Mouse (Mus musculus) limb, embryonic 10.5 days (tissue): Measurements from ENCODE around the gene Gm21976. TPM values are rescaled to one million over a fixed set of nuclear protein-coding genes. Genes with fewer than 3 reads are reported as not detected.

Experiments used
- DNase-seq: peaks from one replicate; pipeline ENCODE4 v3.0.0-alpha.2; 2017; ENCODE audit warnings: low spot score
- H3K27ac ChIP-seq: fragments of 300-500 bp; sonication (generic); 2 replicates; pipeline ENCODE4 v1.5.1; 2016; ENCODE audit warnings: mild to moderate bottlenecking
- H3K27me3 ChIP-seq: fragments of 300-500 bp; sonication (generic); 2 replicates; pipeline ENCODE4 v1.6.1; 2016; ENCODE audit warnings: low read depth, mild to moderate bottlenecking; ENCODE audit not compliant: poor library complexity, severe bottlenecking
- H3K36me3 ChIP-seq: fragments of 300-500 bp; sonication (generic); 2 replicates; pipeline ENCODE4 v1.6.1; 2016; ENCODE audit warnings: mild to moderate bottlenecking, moderate library complexity
- H3K4me1 ChIP-seq: fragments of 300-500 bp; sonication (generic); 2 replicates; pipeline ENCODE4 v1.6.1; 2016
- H3K4me3 ChIP-seq: fragments of 300-500 bp; sonication (generic); 2 replicates; pipeline ENCODE4 v1.5.1; 2016; ENCODE audit warnings: mild to moderate bottlenecking, moderate library complexity
- H3K9me3 ChIP-seq: fragments of 300-500 bp; sonication (generic); replicated peaks from 2 replicates; pipeline ENCODE4 v1.6.1; 2016; ENCODE audit warnings: mild to moderate bottlenecking
- WGBS: fragments of 180-500 bp; shearing (Covaris S2); methylation state at CpG from one replicate; pipeline ENCODE4 v1.1.7; 2016; 5-methylcytosine and 5-hydroxymethylcytosine counted together
- polyA plus RNA-seq: library from polyadenylated mRNA; unstranded; fragments of >200 nt; fragmentation: Nextera tagmentation; extraction: Ambion mirVana; gene quantifications from 2 replicates; pipeline ENCODE4 v1.2.1, GENCODE M21; 2016

The Gm21976 gene
- polyA plus RNA-seq, 1 experiment from 2014 or later, result not detected

GRCm38 (mm10) chr13:98274023-98274422 is 5.7 kb upstream of the Gm21976 start:
- Histone ChIP-seq H3K27ac (no peak overlapping the region), H3K9me3 (no peaks in the 10 kb centered on the region), H3K36me3 (peaks cover 37% of the 10 kb centered on the region), H3K4me3 (no peak overlapping the region), H3K4me1 (no peaks in the 10 kb centered on the region), H3K27me3 (no peaks in the 10 kb centered on the region)
- WGBS, result 94% methylated on average over 9 of the region's 9 CpGs
- no peak for DNase-seq

- H3K4me1 ChIP-seq, result no peaks in the 10 kb centered on the region
- H3K36me3 ChIP-seq, result peaks cover 37% of the 10 kb centered on the region
- no peaks in the 10 kb centered on the region for H3K27me3 ChIP-seq
- 91% methylated on average over 4 of the region's 4 CpGs for WGBS
- H3K4me3 ChIP-seq, result no peak overlapping the region
- no peaks in the 10 kb centered on the region for H3K9me3 ChIP-seq
- no peak overlapping the region for H3K27ac ChIP-seq
- no peak for DNase-seq
Measured at GRCm38 (mm10) chr13:98275646-98276045, 4.0 kb upstream of the Gm21976 start.

DNA sequence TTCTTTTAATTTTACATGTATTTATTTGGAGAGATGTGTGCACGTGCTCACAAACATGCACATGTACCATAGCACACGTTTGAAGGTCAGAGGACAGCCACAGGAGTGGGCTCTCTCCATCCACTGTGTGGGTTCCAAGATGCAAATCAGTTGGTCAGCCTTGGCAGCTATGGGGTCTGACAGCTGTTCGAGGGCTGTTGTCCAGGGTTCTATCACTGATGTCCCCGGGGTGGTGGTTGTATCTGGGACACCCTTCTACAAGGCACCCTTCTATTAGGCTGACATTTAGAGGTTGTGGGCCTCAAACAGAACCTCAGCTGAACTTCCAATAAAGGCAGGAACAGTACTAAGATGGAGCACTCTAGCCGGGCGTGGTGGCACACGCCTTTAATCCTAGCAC is 3.4 kb upstream of the Gm21976 start:
- H3K27ac ChIP-seq, result no peak overlapping the region
- WGBS, result 91% methylated on average over 7 of the region's 7 CpGs
- H3K4me3 ChIP-seq, result no peak overlapping the region
- DNase-seq, result no peak
- H3K4me1 ChIP-seq, result no peaks in the 10 kb centered on the region
- no peaks in the 10 kb centered on the region for H3K27me3 ChIP-seq
- H3K36me3 ChIP-seq, result peaks cover 32% of the 10 kb centered on the region
- no peaks in the 10 kb centered on the region for H3K9me3 ChIP-seq

GRCm38 (mm10) chr13:98277501-98277900 is 2.2 kb upstream of the Gm21976 start:
- Histone ChIP-seq H3K36me3 (peaks cover 19% of the 10 kb centered on the region), H3K9me3 (no peaks in the 10 kb centered on the region), H3K27me3 (no peaks in the 10 kb centered on the region), H3K4me3 (no peak overlapping the region), H3K27ac (no peak overlapping the region), H3K4me1 (no peaks in the 10 kb centered on the region)
- no peak for DNase-seq
- 80% methylated on average over 2 of the region's 2 CpGs for WGBS

DNA sequence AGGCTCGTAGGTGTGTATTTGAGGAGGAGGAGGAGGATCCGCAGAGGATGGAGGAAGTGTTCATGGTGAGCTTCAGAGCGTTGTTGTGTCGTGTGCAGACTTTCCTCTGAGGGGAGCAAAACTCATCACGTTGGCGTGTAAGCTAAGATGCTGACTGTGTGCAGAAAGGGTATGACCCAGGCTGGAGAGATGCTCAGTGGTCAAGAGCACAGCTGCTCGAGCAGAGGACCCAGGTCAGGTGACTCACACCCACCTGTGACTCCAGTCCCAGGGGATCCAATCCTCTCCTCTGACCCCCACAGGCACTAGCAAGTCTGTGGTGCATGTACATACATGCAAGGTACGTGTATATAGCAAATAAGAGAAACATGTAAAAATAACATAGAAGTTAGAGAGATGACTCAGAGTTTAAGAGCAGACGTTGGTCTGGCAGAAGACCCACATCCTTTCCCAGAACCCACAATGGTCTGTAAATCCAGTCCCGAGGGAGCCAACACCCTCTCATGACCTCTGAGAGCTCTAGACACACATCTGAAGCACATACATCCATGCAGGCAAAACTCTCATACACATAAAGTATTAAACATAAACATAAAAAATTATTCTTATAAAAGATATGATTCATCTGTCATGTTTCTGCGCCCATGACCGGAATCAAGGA is 1.4 kb downstream of the Gm21976 start:
- H3K36me3 ChIP-seq, result no peaks in the 10 kb centered on the region
- no peaks in the 10 kb centered on the region for H3K9me3 ChIP-seq
- H3K27me3 ChIP-seq, result no peaks in the 10 kb centered on the region
- DNase-seq, result no peak
- H3K4me3 ChIP-seq, result no peak overlapping the region
- WGBS, result 79% methylated on average over 12 of the region's 12 CpGs
- H3K4me1 ChIP-seq, result no peaks in the 10 kb centered on the region
- H3K27ac ChIP-seq, result no peak overlapping the region

DNA sequence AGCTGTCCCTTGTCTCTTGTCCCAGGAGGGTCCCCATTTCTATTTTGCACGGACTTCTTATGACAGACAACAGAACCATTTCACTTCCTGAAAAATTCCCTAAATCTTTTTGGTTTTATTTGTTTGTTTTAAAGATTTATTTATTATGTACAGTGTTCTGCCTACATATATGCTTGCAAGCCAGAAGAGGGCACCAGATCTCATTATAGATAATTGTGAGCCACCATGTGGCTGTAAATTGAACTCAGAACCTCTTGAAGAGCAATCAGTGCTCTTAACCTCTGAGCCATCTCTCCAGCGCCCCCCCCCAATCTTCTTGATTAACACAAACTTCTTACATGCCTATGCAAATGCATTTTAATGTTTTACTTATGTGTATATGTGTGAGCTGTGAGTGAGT is 11.0 kb downstream of the Gm21976 start:
- DNase-seq, result no peak
- peaks cover 8% of the 10 kb centered on the region for H3K4me1 ChIP-seq
- WGBS, result 49% methylated on average over 2 of the region's 2 CpGs
- no peaks in the 10 kb centered on the region for H3K9me3 ChIP-seq
- no peak overlapping the region for H3K27ac ChIP-seq
- H3K27me3 ChIP-seq, result no peaks in the 10 kb centered on the region
- H3K36me3 ChIP-seq, result no peaks in the 10 kb centered on the region
- H3K4me3 ChIP-seq, result no peak overlapping the region

- DNase-seq, result no peak
- no peak overlapping the region for H3K4me3 ChIP-seq
- no peak overlapping the region for H3K27ac ChIP-seq
- H3K27me3 ChIP-seq, result no peaks in the 10 kb centered on the region
- WGBS, result 80% methylated on average over 8 of the region's 8 CpGs
- no peaks in the 10 kb centered on the region for H3K9me3 ChIP-seq
- no peaks in the 10 kb centered on the region for H3K36me3 ChIP-seq
- H3K4me1 ChIP-seq, result peaks cover 8% of the 10 kb centered on the region
Measured at GRCm38 (mm10) chr13:98291712-98292111, 12.0 kb downstream of the Gm21976 start.

- Histone ChIP-seq H3K9me3 (no peaks in the 10 kb centered on the region), H3K4me1 (peaks cover 12% of the 10 kb centered on the region), H3K27ac (no peak overlapping the region), H3K36me3 (no peaks in the 10 kb centered on the region), H3K4me3 (no peak overlapping the region), H3K27me3 (no peaks in the 10 kb centered on the region)
- DNase-seq, result no peak
- WGBS, result 51% methylated on average over 5 of the region's 5 CpGs
Measured at GRCm38 (mm10) chr13:98296072-98296471, 16.4 kb downstream of the Gm21976 start.

DNA sequence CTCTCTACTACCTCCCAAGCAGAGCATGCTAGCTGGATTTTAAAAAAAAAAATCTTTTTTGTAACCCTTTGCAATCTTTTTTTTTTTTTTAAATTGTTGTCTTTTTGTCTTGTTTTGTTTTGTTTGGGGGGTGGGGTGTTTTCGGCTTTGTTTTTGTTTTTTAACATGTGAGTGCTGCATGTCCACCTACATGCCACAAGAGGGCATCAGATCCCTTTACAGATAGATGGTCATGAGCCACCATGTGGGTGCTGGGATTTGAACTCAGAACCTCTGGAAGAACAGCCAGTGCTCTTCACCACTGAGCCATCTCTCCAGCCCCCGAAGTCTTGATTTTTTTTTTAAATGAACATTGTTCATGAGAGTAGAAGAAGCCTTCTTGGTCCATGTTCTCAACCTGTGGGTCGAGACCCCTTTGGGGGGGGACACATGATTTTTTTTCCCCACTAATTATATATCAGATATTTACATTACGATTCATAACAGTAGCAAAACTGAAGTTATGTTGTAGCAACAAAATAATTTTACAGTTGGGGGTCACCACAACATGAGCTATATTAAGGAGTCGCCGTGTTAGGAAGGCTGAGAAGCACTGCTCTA is 18.3 kb downstream of the Gm21976 start:
- Histone ChIP-seq H3K27ac (no peak overlapping the region), H3K36me3 (no peaks in the 10 kb centered on the region), H3K9me3 (no peaks in the 10 kb centered on the region), H3K4me1 (peaks cover 7% of the 10 kb centered on the region), H3K4me3 (no peak overlapping the region), H3K27me3 (no peaks in the 10 kb centered on the region)
- no peak for DNase-seq
- 93% methylated on average over 6 of the region's 6 CpGs for WGBS

GRCm38 (mm10) chr13:98298833-98299758 is 19.4 kb downstream of the Gm21976 start:
- H3K36me3 ChIP-seq, result no peaks in the 10 kb centered on the region
- peaks cover 4% of the 10 kb centered on the region; the same call in 1 of the 2 replicates for H3K4me1 ChIP-seq
- peak overlapping the region; percentile 58; the same call in 1 of the 2 replicates for H3K27ac ChIP-seq
- H3K4me3 ChIP-seq, result peak overlapping the region; percentile 22
- H3K9me3 ChIP-seq, result no peaks in the 10 kb centered on the region
- 55% methylated on average over 21 of the region's 21 CpGs for WGBS
- no peaks in the 10 kb centered on the region for H3K27me3 ChIP-seq
- DNase-seq, result peak; percentile 86

- H3K4me3 ChIP-seq, result no peak overlapping the region
- peaks cover 29% of the 10 kb centered on the region for H3K36me3 ChIP-seq
- no peaks in the 10 kb centered on the region for H3K4me1 ChIP-seq
- H3K9me3 ChIP-seq, result no peaks in the 10 kb centered on the region
- DNase-seq, result no peak
- H3K27me3 ChIP-seq, result no peaks in the 10 kb centered on the region
- H3K27ac ChIP-seq, result no peak overlapping the region
- WGBS, result 91% methylated on average over 9 of the region's 9 CpGs
Measured at GRCm38 (mm10) chr13:98305257-98305656, 25.6 kb downstream of the Gm21976 start.

DNA sequence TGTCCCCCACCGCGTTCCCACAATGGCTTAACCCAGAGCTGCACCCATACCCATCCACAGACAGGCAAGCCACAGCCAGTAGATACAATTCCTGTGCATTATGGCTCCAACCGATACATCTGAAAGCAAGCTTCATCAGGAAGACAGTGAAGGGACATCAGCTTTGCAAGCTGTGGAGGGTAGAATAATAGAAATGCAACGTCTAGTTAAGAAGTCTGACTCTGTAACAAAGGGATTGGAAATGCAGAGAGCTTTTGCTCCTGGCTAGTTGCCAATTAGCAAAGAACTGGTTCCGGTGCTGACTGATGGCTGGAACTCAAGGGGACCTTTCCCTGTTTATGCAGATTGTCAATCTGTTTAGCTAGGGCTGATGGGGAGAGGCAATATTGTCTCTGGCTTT is 26.7 kb downstream of the Gm21976 start:
- H3K27me3 ChIP-seq, result no peaks in the 10 kb centered on the region
- H3K27ac ChIP-seq, result no peak overlapping the region
- H3K4me1 ChIP-seq, result no peaks in the 10 kb centered on the region
- H3K36me3 ChIP-seq, result peaks cover 41% of the 10 kb centered on the region
- no peaks in the 10 kb centered on the region for H3K9me3 ChIP-seq
- WGBS, result 63% methylated on average over 5 of the region's 5 CpGs
- H3K4me3 ChIP-seq, result no peak overlapping the region
- no peak for DNase-seq
